Mouse (Mus musculus): ENCODE results near the gene Coq8b. TPM values are rescaled to one million over a fixed set of nuclear protein-coding genes. Genes with fewer than 3 reads are reported as not detected.

Gene Coq8b
- polyA plus RNA-seq, 1 experiment from 2014 or later, result 13.9 TPM

DNA sequence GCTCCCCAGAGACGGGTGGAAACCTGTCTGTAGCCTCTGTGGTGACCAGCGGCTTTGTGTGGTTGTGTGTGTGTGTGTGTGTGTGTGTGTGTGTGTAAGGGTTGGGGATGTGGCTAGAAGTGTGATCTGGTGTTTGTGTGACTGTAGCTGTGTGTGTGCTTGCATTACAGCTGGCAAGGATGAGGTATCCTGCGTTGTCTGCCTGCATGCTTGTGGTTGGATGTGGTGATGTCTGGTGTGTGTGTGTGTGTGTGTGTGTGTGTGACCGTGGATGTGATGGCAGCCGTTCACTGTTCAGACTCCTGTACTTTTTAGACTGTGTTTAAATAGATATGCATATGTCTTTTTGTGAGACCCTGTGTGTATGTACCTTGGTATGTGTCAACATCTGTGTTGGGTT lies 26.9 kb downstream of the Coq8b start:
- WGBS, result 44% methylated on average over 5 of the region's 5 CpGs
- Histone ChIP-seq H3K27me3 (ENCODE audit: insufficient read depth, poor library complexity, severe bottlenecking) (no peaks in the 10 kb centered on the region), H3K27ac (peak overlapping the region; percentile 92), H3K9me3 (no peaks in the 10 kb centered on the region), H3K4me1 (peaks cover 37% of the 10 kb centered on the region), H3K36me3 (peaks cover 10% of the 10 kb centered on the region), H3K4me3 (peak overlapping the region; percentile 92)
- no peak for DNase-seq (ENCODE audit: low spot score)

DNA sequence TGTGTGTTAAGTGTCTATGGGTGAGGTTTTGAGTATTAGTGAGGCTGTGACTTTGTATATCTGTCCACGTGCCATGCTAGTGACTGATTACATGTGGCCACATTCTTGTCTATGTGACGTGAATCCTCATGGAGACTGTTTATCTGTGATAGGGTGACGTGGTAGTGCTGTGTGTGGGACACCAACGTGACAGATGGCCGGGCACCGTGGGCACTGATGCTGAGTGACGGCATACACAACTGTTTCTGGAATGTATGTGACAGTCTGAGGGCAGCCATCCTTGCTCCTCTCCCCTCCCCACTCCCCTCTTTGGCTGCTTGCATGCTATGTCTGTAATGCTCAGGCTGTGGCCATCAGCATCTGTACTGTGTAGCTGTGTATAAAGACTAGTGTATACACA lies 28.0 kb downstream of the Coq8b start:
- 79% methylated on average over 7 of the region's 7 CpGs for WGBS
- H3K36me3 ChIP-seq, result peaks cover 14% of the 10 kb centered on the region
- H3K27me3 ChIP-seq (ENCODE audit: insufficient read depth, poor library complexity, severe bottlenecking), result no peaks in the 10 kb centered on the region
- DNase-seq (ENCODE audit: low spot score), result no peak
- no peaks in the 10 kb centered on the region for H3K9me3 ChIP-seq
- H3K4me3 ChIP-seq, result no peak overlapping the region
- peaks cover 32% of the 10 kb centered on the region for H3K4me1 ChIP-seq
- H3K27ac ChIP-seq, result no peak overlapping the region

DNA sequence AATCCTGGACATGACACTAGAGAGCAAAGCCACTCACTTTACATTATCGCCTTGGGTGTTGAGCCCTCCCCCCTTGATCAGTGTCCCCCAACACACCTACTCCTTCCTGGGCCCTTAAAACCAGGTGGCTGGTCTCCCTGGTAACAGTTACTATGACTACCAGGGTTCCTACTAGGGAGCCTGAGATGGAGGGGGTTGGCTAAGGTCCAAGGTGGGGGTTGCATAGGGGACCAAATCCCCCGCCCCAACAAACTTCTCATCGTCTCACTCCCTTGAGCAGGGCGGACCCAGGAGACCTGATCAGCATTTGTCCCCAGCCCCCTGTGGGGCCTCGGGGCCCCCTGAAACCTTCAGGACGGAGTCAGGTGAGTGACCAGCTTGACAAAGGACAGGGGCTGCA lies 29.1 kb downstream of the Coq8b start:
- no peaks in the 10 kb centered on the region for H3K27me3 ChIP-seq (ENCODE audit: insufficient read depth, poor library complexity, severe bottlenecking)
- H3K9me3 ChIP-seq, result no peaks in the 10 kb centered on the region
- H3K36me3 ChIP-seq, result peaks cover 18% of the 10 kb centered on the region
- H3K4me1 ChIP-seq, result peaks cover 30% of the 10 kb centered on the region
- 81% methylated on average over 6 of the region's 6 CpGs for WGBS
- H3K4me3 ChIP-seq, result no peak overlapping the region
- no peak overlapping the region for H3K27ac ChIP-seq
- no peak for DNase-seq (ENCODE audit: low spot score)

DNA sequence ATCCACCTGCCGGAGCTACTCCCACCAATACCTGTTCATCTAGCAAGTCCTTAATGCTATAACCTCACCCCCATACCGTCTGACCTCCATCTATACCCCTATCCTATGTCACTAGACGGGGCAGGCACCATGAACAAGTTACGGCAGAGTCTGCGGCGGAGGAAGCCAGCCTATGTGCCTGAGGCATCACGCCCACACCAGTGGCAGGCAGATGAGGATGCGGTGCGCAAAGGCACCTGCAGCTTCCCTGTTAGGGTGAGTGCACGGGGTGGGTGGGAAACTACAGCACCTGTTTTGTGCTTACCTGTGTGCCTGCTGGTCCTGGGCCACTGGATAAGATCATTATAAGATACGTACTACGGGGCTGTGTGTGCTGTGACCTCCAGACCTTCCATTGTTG lies 31.9 kb downstream of the Coq8b start:
- H3K4me3 ChIP-seq, result no peak overlapping the region
- no peaks in the 10 kb centered on the region for H3K9me3 ChIP-seq
- H3K27ac ChIP-seq, result no peak overlapping the region
- no peaks in the 10 kb centered on the region for H3K27me3 ChIP-seq (ENCODE audit: insufficient read depth, poor library complexity, severe bottlenecking)
- no peak for DNase-seq (ENCODE audit: low spot score)
- H3K4me1 ChIP-seq, result peaks cover 13% of the 10 kb centered on the region
- H3K36me3 ChIP-seq, result peaks cover 40% of the 10 kb centered on the region
- WGBS, result 89% methylated on average over 12 of the region's 12 CpGs

DNA sequence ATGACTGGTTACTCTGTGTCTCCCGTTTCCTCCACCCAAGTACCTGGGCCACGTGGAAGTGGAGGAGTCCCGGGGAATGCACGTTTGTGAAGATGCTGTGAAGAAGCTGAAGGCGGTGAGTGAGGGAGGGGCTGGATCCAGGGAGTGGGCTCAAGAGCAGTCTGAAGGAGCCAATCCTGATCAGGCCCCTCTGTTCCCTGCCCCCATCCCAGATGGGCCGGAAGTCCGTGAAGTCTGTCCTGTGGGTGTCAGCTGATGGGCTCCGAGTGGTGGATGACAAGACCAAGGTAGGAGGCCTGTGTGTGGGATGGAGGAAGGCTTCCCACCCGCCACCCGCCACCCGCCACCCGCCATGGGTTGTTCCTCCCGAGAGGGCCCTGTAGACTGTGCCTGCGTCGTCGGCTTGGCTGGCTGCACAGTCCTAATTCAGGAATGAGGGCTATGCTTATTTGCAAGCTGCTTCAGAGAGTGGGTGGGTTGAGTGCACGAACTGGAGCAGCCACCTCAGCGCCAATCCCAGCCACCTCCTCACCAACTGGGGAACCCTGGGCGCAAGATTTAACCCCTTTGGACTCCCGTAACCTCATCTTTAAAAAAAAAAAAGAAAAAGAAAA lies 33.8 kb downstream of the Coq8b start:
- WGBS, result 51% methylated on average over 20 of the region's 20 CpGs
- H3K27me3 ChIP-seq (ENCODE audit: insufficient read depth, poor library complexity, severe bottlenecking), result no peaks in the 10 kb centered on the region
- H3K4me3 ChIP-seq, result peak overlapping the region; percentile 37
- peak overlapping the region; percentile 72; the same call in 1 of the 2 replicates for H3K27ac ChIP-seq
- DNase-seq (ENCODE audit: low spot score), result no peak
- H3K36me3 ChIP-seq, result peaks cover 56% of the 10 kb centered on the region
- H3K4me1 ChIP-seq, result peaks cover 12% of the 10 kb centered on the region; the same call in 1 of the 2 replicates
- H3K9me3 ChIP-seq, result no peaks in the 10 kb centered on the region

DNA sequence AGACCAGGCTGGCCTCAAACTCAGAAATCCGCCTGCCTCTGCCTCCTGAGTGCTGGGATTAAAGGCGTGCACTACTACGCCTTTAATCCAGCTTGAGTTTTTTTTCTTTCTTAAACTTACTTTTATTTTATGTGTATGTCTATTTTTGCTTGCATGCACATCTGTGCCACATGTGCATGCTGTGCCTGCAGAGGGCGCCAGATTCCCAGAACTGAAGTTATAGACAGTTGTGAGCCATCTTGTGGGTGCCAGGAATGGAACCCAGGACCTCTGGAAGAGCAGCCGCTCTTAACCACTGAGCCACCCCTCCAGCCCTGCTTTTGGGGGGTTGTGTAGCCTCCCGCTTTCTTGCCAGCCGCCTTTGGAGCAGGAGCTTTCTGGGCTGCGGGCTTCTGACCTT lies 38.6 kb downstream of the Coq8b start:
- H3K27me3 ChIP-seq (ENCODE audit: insufficient read depth, poor library complexity, severe bottlenecking), result no peaks in the 10 kb centered on the region
- peaks cover 73% of the 10 kb centered on the region for H3K36me3 ChIP-seq
- DNase-seq (ENCODE audit: low spot score), result no peak
- H3K27ac ChIP-seq, result no peak overlapping the region
- H3K4me1 ChIP-seq, result peaks cover 11% of the 10 kb centered on the region; the same call in 1 of the 2 replicates
- H3K4me3 ChIP-seq, result no peak overlapping the region
- H3K9me3 ChIP-seq, result no peaks in the 10 kb centered on the region
- WGBS, result 81% methylated on average over 8 of the region's 8 CpGs

DNA sequence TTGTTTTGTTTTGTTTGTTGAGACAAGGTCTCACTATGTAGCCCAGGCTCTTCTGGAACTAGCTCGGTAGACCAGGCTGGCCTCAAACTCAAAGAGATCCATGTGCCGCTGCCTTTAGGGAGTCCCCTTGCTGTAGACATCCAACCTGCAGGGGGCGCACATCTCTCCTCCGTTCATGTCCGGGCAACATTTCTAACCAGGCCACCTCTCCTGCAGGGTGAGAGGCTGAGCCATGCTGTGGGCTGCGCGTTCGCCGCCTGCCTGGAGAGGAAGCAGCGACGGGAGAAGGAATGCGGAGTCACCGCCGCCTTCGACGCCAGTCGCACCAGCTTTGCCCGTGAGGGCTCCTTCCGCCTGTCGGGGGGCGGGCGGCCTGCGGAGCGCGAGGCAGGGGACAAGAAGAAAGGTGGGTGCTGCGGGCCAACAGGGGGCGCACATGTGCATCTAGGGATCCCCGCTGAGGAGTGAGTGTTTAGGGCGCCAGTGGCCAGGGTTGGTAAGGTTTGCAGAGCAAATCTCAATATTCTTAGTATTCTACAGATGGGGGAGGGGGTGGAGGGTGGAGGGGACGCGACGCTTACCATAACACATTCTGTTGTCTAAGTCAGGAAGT lies 41.0 kb downstream of the Coq8b start:
- peak overlapping the region; percentile 47 for H3K4me3 ChIP-seq
- DNase-seq (ENCODE audit: low spot score), result peak; percentile 84
- H3K27me3 ChIP-seq (ENCODE audit: insufficient read depth, poor library complexity, severe bottlenecking), result no peaks in the 10 kb centered on the region
- no peaks in the 10 kb centered on the region for H3K9me3 ChIP-seq
- H3K36me3 ChIP-seq, result peaks cover 81% of the 10 kb centered on the region
- H3K4me1 ChIP-seq, result peaks cover 3% of the 10 kb centered on the region; the same call in 1 of the 2 replicates
- WGBS, result 44% methylated on average over 32 of the region's 32 CpGs
- H3K27ac ChIP-seq, result peak overlapping the region; percentile 73; the same call in 1 of the 2 replicates

DNA sequence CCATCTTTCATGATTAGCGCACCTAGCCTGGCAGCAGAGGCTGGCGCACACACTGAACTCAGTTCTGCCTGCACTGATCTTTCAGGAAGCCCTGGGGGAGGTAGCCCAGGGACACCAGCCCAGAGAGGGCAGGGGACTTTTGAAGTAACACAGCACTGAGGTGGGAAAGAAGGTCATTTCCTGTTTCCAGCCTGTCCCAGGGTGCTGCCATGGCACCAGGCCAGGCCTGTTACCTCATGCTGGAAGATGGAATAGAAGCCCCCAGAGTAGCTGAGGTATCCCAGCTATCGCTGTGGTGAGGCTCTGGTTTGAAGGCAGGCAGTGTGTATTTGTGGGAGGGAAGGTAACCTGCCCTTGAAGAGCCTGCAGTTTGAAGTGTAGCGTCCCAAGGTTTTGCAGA lies 42.1 kb downstream of the Coq8b start:
- Histone ChIP-seq H3K36me3 (peaks cover 80% of the 10 kb centered on the region), H3K4me1 (peaks cover 3% of the 10 kb centered on the region; the same call in 1 of the 2 replicates), H3K27me3 (ENCODE audit: insufficient read depth, poor library complexity, severe bottlenecking) (no peaks in the 10 kb centered on the region), H3K4me3 (no peak overlapping the region), H3K9me3 (no peaks in the 10 kb centered on the region), H3K27ac (no peak overlapping the region)
- WGBS, result 88% methylated on average over 4 of the region's 4 CpGs
- DNase-seq (ENCODE audit: low spot score), result no peak

DNA sequence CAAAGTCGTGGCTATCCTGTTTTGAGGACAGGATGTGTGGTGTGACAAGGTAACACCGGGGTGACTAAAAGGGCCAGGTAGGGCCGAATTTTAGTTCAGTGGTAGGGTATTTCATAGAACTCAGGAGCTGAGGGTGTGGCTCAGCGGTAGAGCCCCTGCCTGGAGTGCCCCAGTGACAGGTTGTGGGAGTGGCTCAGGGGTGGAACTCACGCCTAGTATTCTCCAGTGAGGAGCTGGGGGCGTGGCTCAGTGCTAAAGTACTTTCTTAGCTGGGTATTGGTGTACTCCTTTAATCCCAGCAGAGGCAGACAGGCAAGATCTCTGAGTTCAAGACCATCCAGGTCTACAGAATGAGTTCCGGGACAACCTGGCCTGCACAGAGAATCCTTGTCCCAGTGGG lies 43.2 kb downstream of the Coq8b start:
- Histone ChIP-seq H3K9me3 (no peaks in the 10 kb centered on the region), H3K4me3 (no peak overlapping the region), H3K36me3 (peaks cover 77% of the 10 kb centered on the region), H3K4me1 (peaks cover 3% of the 10 kb centered on the region; the same call in 1 of the 2 replicates), H3K27me3 (ENCODE audit: insufficient read depth, poor library complexity, severe bottlenecking) (no peaks in the 10 kb centered on the region), H3K27ac (no peak overlapping the region)
- 61% methylated on average over 7 of the region's 7 CpGs for WGBS
- no peak for DNase-seq (ENCODE audit: low spot score)

DNA sequence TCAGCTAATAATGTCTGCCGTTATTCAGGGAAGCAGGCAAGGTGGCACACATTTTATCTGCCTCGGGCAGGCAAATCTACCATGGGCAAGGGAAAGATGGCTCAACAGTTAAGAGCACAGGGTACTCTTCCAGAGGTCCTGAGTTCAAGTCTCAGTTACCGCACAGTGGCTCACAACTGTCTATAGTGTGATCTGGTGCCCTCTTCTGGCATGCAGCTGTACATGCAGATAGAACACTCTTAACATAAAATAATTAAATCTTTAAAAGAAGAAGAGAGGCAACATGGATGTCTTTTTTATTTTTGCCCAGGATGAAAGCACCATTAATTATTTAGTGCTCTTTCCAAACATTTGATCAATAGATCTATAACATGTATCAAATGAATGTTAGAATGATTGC lies 44.4 kb downstream of the Coq8b start:
- Histone ChIP-seq H3K36me3 (peaks cover 75% of the 10 kb centered on the region), H3K4me3 (no peak overlapping the region), H3K4me1 (peaks cover 3% of the 10 kb centered on the region; the same call in 1 of the 2 replicates), H3K9me3 (no peaks in the 10 kb centered on the region), H3K27ac (no peak overlapping the region), H3K27me3 (ENCODE audit: insufficient read depth, poor library complexity, severe bottlenecking) (no peaks in the 10 kb centered on the region)
- WGBS, result 89% methylated on average over 3 of the region's 3 CpGs
- DNase-seq (ENCODE audit: low spot score), result no peak

DNA sequence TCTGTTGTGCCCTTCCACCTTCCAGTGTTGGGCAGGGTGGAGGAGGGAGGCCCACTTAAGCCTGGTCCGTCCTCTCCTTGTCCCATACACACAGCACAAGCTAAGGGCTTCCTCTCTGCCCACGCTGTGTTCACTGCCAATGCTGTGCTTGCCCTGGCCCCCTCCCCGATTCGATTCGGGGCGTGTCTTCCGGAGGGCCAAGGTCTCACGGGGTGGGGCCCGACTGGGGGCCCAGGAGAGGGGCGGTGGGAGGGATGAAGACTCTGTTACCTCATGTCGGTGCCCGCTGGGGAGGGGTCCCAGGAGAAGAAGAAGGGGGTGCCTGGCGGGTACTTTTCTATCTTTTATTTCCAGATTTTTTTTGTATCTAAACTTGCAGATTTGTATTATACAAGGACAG lies 48.9 kb downstream of the Coq8b start:
- no peaks in the 10 kb centered on the region for H3K9me3 ChIP-seq
- no peak overlapping the region for H3K27ac ChIP-seq
- no peak for DNase-seq (ENCODE audit: low spot score)
- H3K27me3 ChIP-seq (ENCODE audit: insufficient read depth, poor library complexity, severe bottlenecking), result peaks cover 15% of the 10 kb centered on the region; the same call in 1 of the 2 replicates
- H3K36me3 ChIP-seq, result peaks cover 46% of the 10 kb centered on the region
- H3K4me1 ChIP-seq, result peaks cover 10% of the 10 kb centered on the region; the same call in 1 of the 2 replicates
- H3K4me3 ChIP-seq, result no peak overlapping the region
- 58% methylated on average over 13 of the region's 13 CpGs for whole genome bisulfite sequencing

DNA sequence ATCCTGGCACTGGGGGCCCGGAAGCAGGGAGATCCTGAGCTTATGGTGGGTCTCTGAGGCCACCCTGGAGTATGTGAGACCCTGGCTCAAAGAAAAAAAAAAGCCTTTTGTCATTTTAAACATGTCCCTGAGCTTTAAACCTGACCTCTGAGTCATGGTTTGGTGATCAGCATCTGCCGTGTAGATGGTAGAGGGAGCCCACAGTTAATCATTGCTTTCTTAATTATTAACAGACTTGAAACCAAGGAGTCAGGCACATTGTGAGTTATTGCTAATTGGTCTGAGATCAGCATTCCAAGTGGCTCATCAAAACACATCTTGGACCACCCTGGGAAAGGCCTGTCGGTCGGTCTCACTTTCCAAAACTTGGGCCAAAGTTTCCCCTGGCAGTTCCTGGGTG lies 49.4 kb downstream of the Coq8b start:
- H3K9me3 ChIP-seq, result no peaks in the 10 kb centered on the region
- peaks cover 41% of the 10 kb centered on the region for H3K36me3 ChIP-seq
- H3K4me1 ChIP-seq, result peaks cover 10% of the 10 kb centered on the region; the same call in 1 of the 2 replicates
- no peak overlapping the region for H3K27ac ChIP-seq
- H3K27me3 ChIP-seq (ENCODE audit: insufficient read depth, poor library complexity, severe bottlenecking), result peaks cover 15% of the 10 kb centered on the region; the same call in 1 of the 2 replicates
- DNase-seq (ENCODE audit: low spot score), result no peak
- no peak overlapping the region for H3K4me3 ChIP-seq
- WGBS, result 78% methylated on average over 4 of the region's 4 CpGs

DNA sequence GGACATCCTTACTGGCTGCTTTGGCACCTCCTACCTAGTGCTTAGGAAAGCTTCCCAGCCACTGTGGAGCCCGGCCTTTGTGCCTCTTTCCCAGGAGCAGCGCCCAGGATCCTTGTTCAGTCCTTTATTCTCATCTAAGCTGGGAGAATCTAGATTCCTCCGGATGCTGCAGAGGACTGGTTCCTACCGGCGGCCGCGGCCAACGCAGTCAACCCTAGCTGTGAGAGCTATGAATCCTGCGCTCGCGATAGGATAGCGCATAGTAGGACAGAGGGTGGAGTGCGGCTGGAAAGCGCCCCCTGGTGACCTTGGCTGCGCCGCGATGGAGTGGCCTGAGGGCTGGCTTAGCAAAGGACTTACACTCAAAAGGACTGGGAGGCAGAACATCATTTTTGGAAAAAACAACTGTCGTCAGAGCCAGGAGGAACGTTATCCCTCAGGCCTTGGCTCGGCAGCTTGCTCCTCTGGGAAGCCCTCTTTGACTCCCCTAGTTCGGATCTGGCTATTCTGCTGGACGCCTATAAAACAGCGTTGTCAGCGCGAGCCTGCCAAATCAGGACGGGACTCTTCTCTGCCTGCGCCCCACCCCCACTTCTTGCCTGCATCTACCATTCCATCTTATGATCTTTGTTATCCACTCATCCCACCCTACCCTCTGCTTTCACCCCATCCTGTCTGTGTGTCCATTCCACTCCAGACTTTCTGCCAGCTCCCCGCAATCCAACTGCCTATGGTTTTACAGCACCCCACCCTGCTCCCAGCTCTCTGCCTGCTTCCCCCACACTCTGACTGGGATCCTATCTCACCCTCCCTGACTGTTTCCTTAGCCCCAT lies 52.3 kb downstream of the Coq8b start:
- Histone ChIP-seq H3K4me3 (peak overlapping the region; percentile 42), H3K9me3 (no peaks in the 10 kb centered on the region), H3K36me3 (peaks cover 14% of the 10 kb centered on the region), H3K27ac (0 out of 2 replicates have a peak overlapping the region, but pooled peaks have one; percentile 22), H3K4me1 (peaks cover 10% of the 10 kb centered on the region; the same call in 1 of the 2 replicates), H3K27me3 (ENCODE audit: insufficient read depth, poor library complexity, severe bottlenecking) (peaks cover 15% of the 10 kb centered on the region; the same call in 1 of the 2 replicates)
- no peak for DNase-seq (ENCODE audit: low spot score)
- 2% methylated on average over 28 of the region's 28 CpGs for WGBS

Data from heart, embryonic 10.5 days (tissue).